Mouse (Mus musculus): Measurements from ENCODE around the gene Adamtsl1.

DNA sequence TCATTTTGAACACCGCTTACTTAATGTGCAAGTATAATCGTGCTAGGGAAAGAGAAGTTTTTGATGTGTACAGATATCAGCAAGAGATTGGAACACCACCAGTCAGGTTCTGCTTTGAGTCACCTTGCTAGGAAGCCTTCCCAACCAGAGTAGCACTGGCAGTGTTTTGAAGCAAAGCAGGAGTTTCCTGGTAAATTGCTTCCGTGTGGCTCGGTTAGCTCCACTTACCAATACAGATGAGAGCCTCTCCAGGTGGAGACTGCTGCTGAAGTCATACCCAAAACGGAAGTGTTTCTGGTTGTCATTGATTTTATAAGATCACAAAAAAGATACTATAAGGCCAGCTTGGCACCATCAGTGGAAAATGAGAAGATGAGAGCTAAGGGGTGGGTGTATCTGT lies 845.4 kb downstream of the Adamtsl1 start:
- no peak for TF ChIP-seq SRF (IDR thresholded peaks at IDR 0.05; ENCODE audit: control insufficient read depth, insufficient read length, low read depth)
- no peak for TF ChIP-seq MAX (IDR thresholded peaks at IDR 0.05; ENCODE audit: low read depth)
- TF ChIP-seq TCF12 (IDR thresholded peaks at IDR 0.05; ENCODE audit: insufficient read depth, poor library complexity, severe bottlenecking) = no peak
- TF ChIP-seq POLR2AphosphoS2 (IDR thresholded peaks at IDR 0.05; ENCODE audit: insufficient read length, low read depth) = no peak
- TF ChIP-seq REST (IDR thresholded peaks at IDR 0.05; ENCODE audit: insufficient read depth, insufficient read length) = no peak
- TF ChIP-seq POLR2A (IDR thresholded peaks at IDR 0.05; ENCODE audit: insufficient read length, low read depth) = no peak
- TF ChIP-seq USF1 (IDR thresholded peaks at IDR 0.05; ENCODE audit: low read depth) = no peak
- TF ChIP-seq MYOD1 (IDR thresholded peaks at IDR 0.05; ENCODE audit: control insufficient read depth in 1 of 3, insufficient read length in 2 of 3, low read depth in 2 of 3) = no peak

All from myocyte (in vitro differentiated cells).